Mouse (Mus musculus): ENCODE data around the gene Fasl. TPM values are rescaled to one million over a fixed set of nuclear protein-coding genes. Genes with fewer than 3 reads are reported as not detected.

Fasl gene
- 1.7 and 2.8 TPM in 2 replicates for polyA plus RNA-seq (2012; ENCODE audit: low replicate concordance)

GRCm38 (mm10) chr1:161788339-161788738 is at the start of gene Fasl:
Fasl (minus strand) TSS chr1:161788495.

Other genes starting within 250 kb of the Fasl start
- gene Suco, start 88.2 kb upstream of the Fasl start, polyA plus RNA-seq (2012; ENCODE audit: low replicate concordance): 4.9 and 5.6 TPM in 2 replicates
- gene Pigc, start 180.7 kb upstream of the Fasl start, polyA plus RNA-seq (2012; ENCODE audit: low replicate concordance): 0.96 and 1.8 TPM in 2 replicates
- not detected in 2 replicates for gene 4930558K02Rik, start 191.1 kb upstream of the Fasl start, polyA plus RNA-seq (2012; ENCODE audit: low replicate concordance)